In the genomic region with DNA sequence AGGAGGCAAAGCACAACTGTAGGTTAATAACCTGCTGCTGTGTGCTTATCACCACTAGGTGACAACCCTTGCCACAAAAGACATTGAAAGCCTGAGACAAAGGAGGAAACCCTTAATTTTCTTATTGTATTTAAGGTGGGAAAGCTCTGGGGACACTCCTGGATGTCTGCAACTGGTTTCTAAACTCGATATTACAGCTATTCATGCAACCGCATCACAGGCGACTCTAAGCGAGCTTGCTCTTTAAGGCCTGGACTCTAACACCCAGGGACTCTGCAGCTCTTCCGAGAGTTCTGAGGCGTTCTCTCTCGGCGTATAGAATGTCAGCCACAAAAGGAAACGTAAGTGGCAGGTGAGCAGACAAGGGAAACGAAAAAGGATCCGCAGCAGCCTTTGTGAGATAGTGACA, we compare ENCODE assay signal across 13 mouse cellular contexts.
DNase-seq lines count a peak whose midpoint lies in the region; ATAC-seq and TF ChIP-seq lines count a peak whose summit lies in the region.
"Had no signal": no experiment of that assay in that cellular context is flagged by ENCODE, and none has a peak within 500 bp of the region (broad histone marks: within the 10 kb centered on the region; RNA-seq: fewer than 3 reads in every experiment).

No protein-coding gene starts in this region.

- 54% methylated on average over 11 of the region's 11 CpGs for WGBS in hindbrain, embryonic 14.5 days
- WGBS in hindbrain, embryonic 11.5 days, result 59% methylated on average over 11 of the region's 11 CpGs
- WGBS in forebrain, embryonic 15.5 days, result 76% methylated on average over 11 of the region's 11 CpGs
- whole genome bisulfite sequencing in midbrain, embryonic 13.5 days, result 65% methylated on average over 11 of the region's 11 CpGs

- H3K27ac ChIP-seq in gastrocnemius, adult 2 months, result no peak overlapping the region
- H3K27ac ChIP-seq in hindbrain, embryonic 14.5 days, result peak overlapping the region; percentile 63
- no peak overlapping the region for H3K27ac ChIP-seq in hindbrain, embryonic 11.5 days (ENCODE audit: low read depth, low read length)
- H3K27ac ChIP-seq in forebrain, embryonic 15.5 days (replicated peaks), result peak overlapping the region; percentile 62
- H3K27ac ChIP-seq in midbrain, embryonic 13.5 days, result peak overlapping the region; percentile 49; the same call in 1 of the 2 replicates
- H3K27ac ChIP-seq: liver, embryonic 12.5 days had no signal

- H3K36me3 ChIP-seq in hindbrain, embryonic 14.5 days (replicated peaks; ENCODE audit: control insufficient read depth, insufficient read depth), result peaks cover 44% of the 10 kb centered on the region
- no peaks in the 10 kb centered on the region for H3K36me3 ChIP-seq in hindbrain, embryonic 11.5 days (ENCODE audit: control insufficient read depth, insufficient read depth, low read length)
- peaks cover 19% of the 10 kb centered on the region; the same call in 1 of the 2 replicates for H3K36me3 ChIP-seq in forebrain, embryonic 15.5 days
- H3K36me3 ChIP-seq in midbrain, embryonic 13.5 days, result peaks cover 43% of the 10 kb centered on the region
- H3K36me3 ChIP-seq: liver, embryonic 12.5 days had no signal

- H3K9ac ChIP-seq in hindbrain, embryonic 14.5 days, result no peak overlapping the region
- no peak overlapping the region for H3K9ac ChIP-seq in hindbrain, embryonic 11.5 days (ENCODE audit: low read depth, low read length)
- no peak overlapping the region for H3K9ac ChIP-seq in forebrain, embryonic 15.5 days (replicated peaks)
- H3K9ac ChIP-seq in midbrain, embryonic 13.5 days (replicated peaks), result no peak overlapping the region
- H3K9ac ChIP-seq: liver, embryonic 12.5 days had no signal

- H3K4me2 ChIP-seq in hindbrain, embryonic 14.5 days (replicated peaks), result no peak overlapping the region
- H3K4me2 ChIP-seq in hindbrain, embryonic 11.5 days (replicated peaks; ENCODE audit: low read depth, low read length), result no peak overlapping the region
- H3K4me2 ChIP-seq in forebrain, embryonic 15.5 days (replicated peaks), result no peak overlapping the region
- no peak overlapping the region for H3K4me2 ChIP-seq in midbrain, embryonic 13.5 days (replicated peaks)
- H3K4me2 ChIP-seq: liver, embryonic 12.5 days had no signal

- H3K9me3 ChIP-seq in hindbrain, embryonic 14.5 days (ENCODE audit: control insufficient read depth, low read length), result no peaks in the 10 kb centered on the region
- no peaks in the 10 kb centered on the region for H3K9me3 ChIP-seq in hindbrain, embryonic 11.5 days (ENCODE audit: control insufficient read depth, low read length)
- no peaks in the 10 kb centered on the region for H3K9me3 ChIP-seq in forebrain, embryonic 15.5 days
- no peaks in the 10 kb centered on the region for H3K9me3 ChIP-seq in midbrain, embryonic 13.5 days
- H3K9me3 ChIP-seq: liver, embryonic 12.5 days had no signal

- intact Hi-C loops in gastrocnemius, adult 2 months (cut with DNase I), result no loop called here

- DNase-seq in gastrocnemius, adult 2 months, result no peak
- no peak for DNase-seq in gastrocnemius, postnatal 10 days
- peak; percentile 43 for DNase-seq in hindbrain, embryonic 14.5 days (ENCODE audit: low spot score)
- no peak for DNase-seq in hindbrain, embryonic 11.5 days (ENCODE audit: low spot score)
- DNase-seq in layer of hippocampus, postnatal 36 days, result no peak
- DNase-seq: cerebellum, adult 18-20 months; thymus, postnatal 14 days had no signal

- H3K4me1 ChIP-seq in hindbrain, embryonic 14.5 days (replicated peaks; ENCODE audit: control insufficient read depth, insufficient read depth, low read length), result no peaks in the 10 kb centered on the region
- H3K4me1 ChIP-seq in hindbrain, embryonic 11.5 days (replicated peaks; ENCODE audit: control insufficient read depth, insufficient read depth, low read length), result no peaks in the 10 kb centered on the region
- peaks cover 4% of the 10 kb centered on the region; the same call in 1 of the 2 replicates for H3K4me1 ChIP-seq in forebrain, embryonic 15.5 days
- peaks cover 10% of the 10 kb centered on the region for H3K4me1 ChIP-seq in midbrain, embryonic 13.5 days (replicated peaks)
- H3K4me1 ChIP-seq: liver, embryonic 12.5 days had no signal

- no peaks in the 10 kb centered on the region for H3K27me3 ChIP-seq in hindbrain, embryonic 14.5 days (ENCODE audit: control insufficient read depth, insufficient read depth, low read length)
- no peaks in the 10 kb centered on the region for H3K27me3 ChIP-seq in hindbrain, embryonic 11.5 days (ENCODE audit: control insufficient read depth, insufficient read depth, low read length)
- no peaks in the 10 kb centered on the region for H3K27me3 ChIP-seq in forebrain, embryonic 15.5 days
- no peaks in the 10 kb centered on the region for H3K27me3 ChIP-seq in midbrain, embryonic 13.5 days
- H3K27me3 ChIP-seq: liver, embryonic 12.5 days had no signal

- 0 out of 2 replicates have a peak, but pooled peaks have one; percentile 8 for TF ChIP-seq CTCF in gastrocnemius, adult 2 months (IDR thresholded peaks at IDR 0.05)

- ATAC-seq in hindbrain, embryonic 14.5 days (ENCODE audit: low FRiP score), result no peak
- ATAC-seq in hindbrain, embryonic 11.5 days (ENCODE audit: low FRiP score), result no peak
- no peak for ATAC-seq in forebrain, embryonic 15.5 days (replicated peaks)
- no peak for ATAC-seq in midbrain, embryonic 13.5 days
- no peak for ATAC-seq in megakaryocyte, adult 5-6 weeks (ENCODE audit: poor library complexity, severe bottlenecking)
- ATAC-seq: inflammation-experienced regulatory T-cells, adult 6 months; liver, embryonic 12.5 days had no signal

- no peak overlapping the region for H3K4me3 ChIP-seq in gastrocnemius, adult 2 months
- H3K4me3 ChIP-seq in hindbrain, embryonic 14.5 days (replicated peaks; ENCODE audit: low read length), result no peak overlapping the region
- H3K4me3 ChIP-seq in hindbrain, embryonic 11.5 days (ENCODE audit: low read depth, low read length), result no peak overlapping the region
- H3K4me3 ChIP-seq in forebrain, embryonic 15.5 days, result no peak overlapping the region
- H3K4me3 ChIP-seq in midbrain, embryonic 13.5 days (replicated peaks), result no peak overlapping the region
- H3K4me3 ChIP-seq: erythroblast, embryonic 14.5 days; liver, embryonic 12.5 days had no signal

Comparison
In these comparisons a context has a peak if more than half of its experiments do, and no peak if none do; other contexts are left out.
1. H3K27ac ChIP-seq: peak in hindbrain, embryonic 14.5 days (single experiment), forebrain, embryonic 15.5 days (single experiment) and midbrain, embryonic 13.5 days (single experiment); none in gastrocnemius, adult 2 months (single experiment) and hindbrain, embryonic 11.5 days (single experiment).